ENCODE assay signal across 8 mouse cellular contexts in the genomic region with DNA sequence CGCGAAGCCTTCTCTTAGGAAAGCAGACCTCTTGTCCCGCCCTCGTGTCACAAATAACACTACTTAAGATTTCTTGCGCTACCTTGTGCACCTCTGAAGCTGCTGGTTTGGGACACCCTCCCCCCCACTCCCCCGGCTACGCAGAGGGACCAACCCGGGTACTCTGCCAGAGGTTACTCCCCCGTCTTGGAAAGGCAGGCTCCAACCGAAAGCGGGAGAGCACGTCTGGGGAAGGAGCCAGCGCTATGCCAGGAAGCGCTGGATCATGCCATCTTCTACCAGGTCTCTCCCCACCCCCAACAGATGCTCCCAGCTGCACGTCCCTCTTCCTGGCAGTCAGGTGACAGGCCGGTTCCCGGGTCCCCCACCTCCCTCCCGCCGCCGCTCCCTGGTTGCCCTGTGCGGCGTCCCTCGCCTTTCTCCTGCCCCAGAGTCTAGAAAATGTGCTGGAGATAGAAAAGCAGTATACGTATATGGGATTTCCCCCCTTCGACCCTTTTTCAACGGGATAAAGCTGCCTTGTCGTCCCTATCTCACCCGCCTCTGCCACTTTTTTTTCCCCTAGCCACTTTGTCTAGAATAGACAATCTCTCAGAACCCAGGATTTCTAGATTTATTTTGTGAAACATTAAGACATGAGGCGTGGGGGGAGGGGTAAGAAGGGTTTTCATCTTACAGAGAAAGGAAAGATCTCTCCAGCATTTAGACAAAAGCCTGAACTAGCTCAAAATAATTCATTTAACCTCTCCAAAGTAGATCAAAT. TPM values are rescaled to one million over a fixed set of nuclear protein-coding genes. Genes with fewer than 3 reads are reported as not detected.
A peak's percentile ranks its signal among the peaks of the same experiment; 100 is the strongest.
DNase-seq lines count a peak whose midpoint lies in the region; ATAC-seq lines count a peak whose summit lies in the region.

No protein-coding gene starts in this region.

- peak overlapping the region; percentile 88 for H3K4me2 ChIP-seq in intestine, embryonic 15.5 days (replicated peaks)

- H3K4me1 ChIP-seq in intestine, embryonic 15.5 days (replicated peaks): peaks cover 25% of the 10 kb centered on the region

- H3K9ac ChIP-seq in intestine, embryonic 15.5 days: peak overlapping the region; percentile 77

- DNase-seq in urinary bladder, postnatal 14 days (ENCODE audit: low spot score): peak; percentile 65
- no peak for DNase-seq in urinary bladder, adult 2 months (ENCODE audit: low spot score)
- peak; percentile 92 to 94 for DNase-seq in cerebellum, postnatal 10 days
- peak; percentile 50 for DNase-seq in gastrocnemius, postnatal 14 days
- DNase-seq in liver: peak; percentile 70
- peak; percentile 52 for DNase-seq in naive thymus-derived CD4-positive, alpha-beta T cell, adult 2 months (ENCODE audit: low read depth)
- peak; percentile 66 for DNase-seq in thymus, postnatal 4 days

- peak; percentile 64 for ATAC-seq in intestine, embryonic 15.5 days

- H3K9me3 ChIP-seq in intestine, embryonic 15.5 days: no peaks in the 10 kb centered on the region

- H3K27ac ChIP-seq in intestine, embryonic 15.5 days: peak overlapping the region; percentile 92

- peak overlapping the region; percentile 92 for H3K4me3 ChIP-seq in intestine, embryonic 15.5 days (replicated peaks)

- WGBS in intestine, embryonic 15.5 days: 1% methylated on average over 29 of the region's 29 CpGs

- intact Hi-C loops in gastrocnemius, postnatal 14 days (cut with DNase I; ENCODE audit: low total_unique reads): no loop called here

- H3K36me3 ChIP-seq in intestine, embryonic 15.5 days: no peaks in the 10 kb centered on the region

- no peaks in the 10 kb centered on the region for H3K27me3 ChIP-seq in intestine, embryonic 15.5 days (replicated peaks)

RNA-seq across cellular contexts. Expression of a gene that starts 0.9 kb away (rescaled TPM):
- polyA plus RNA-seq in urinary bladder, adult 2 months (2012; rRNA removed): 19.8 and 23.9 TPM in 2 replicates
- 10 to 100 TPM; 11.9 to 13.4 TPM for total RNA-seq in gastrocnemius, postnatal 14 days (2021)
- 22.3 and 24.1 TPM in 2 replicates for polyA plus RNA-seq in intestine, embryonic 15.5 days (2015; fragmentation: Nextera tagmentation; extraction: Ambion mirVana)
